Mouse (Mus musculus): Measurements from ENCODE around the gene Prrt2.

The Prrt2 gene

DNA sequence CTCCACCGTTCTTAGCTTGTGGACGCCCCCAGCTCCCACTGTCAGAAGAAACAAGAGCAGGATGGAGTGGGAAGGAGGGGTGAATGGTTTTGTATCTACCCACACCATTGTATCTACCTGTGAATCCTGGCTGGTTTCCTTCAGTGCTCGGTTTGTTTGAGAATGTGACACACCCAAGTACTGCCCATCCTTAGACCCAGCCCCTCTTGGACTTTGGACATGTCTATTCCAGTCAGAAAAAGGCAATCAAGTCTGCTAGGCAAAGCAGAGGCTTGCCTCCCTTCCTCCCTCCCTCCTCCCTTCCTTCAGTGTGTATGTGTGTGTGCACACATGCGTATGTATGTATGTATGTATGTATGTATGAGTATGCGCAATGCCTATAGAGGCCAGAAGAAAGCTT lies 17.4 kb downstream of the Prrt2 start:
- no peak for DNase-seq (ENCODE audit: low spot score in 2 of 2)

- no peak for DNase-seq (ENCODE audit: low spot score in 2 of 2)
These were observed 21.4 kb downstream of the Prrt2 start for GRCm38 (mm10) chr7:126999568-126999967.

- no peak for DNase-seq (ENCODE audit: low spot score in 2 of 2)
These were observed 24.6 kb downstream of the Prrt2 start for GRCm38 (mm10) chr7:126996449-126996848.

GRCm38 (mm10) chr7:126988816-126989215 lies 32.2 kb downstream of the Prrt2 start:
- no peak for DNase-seq (ENCODE audit: low spot score in 2 of 2)

DNA sequence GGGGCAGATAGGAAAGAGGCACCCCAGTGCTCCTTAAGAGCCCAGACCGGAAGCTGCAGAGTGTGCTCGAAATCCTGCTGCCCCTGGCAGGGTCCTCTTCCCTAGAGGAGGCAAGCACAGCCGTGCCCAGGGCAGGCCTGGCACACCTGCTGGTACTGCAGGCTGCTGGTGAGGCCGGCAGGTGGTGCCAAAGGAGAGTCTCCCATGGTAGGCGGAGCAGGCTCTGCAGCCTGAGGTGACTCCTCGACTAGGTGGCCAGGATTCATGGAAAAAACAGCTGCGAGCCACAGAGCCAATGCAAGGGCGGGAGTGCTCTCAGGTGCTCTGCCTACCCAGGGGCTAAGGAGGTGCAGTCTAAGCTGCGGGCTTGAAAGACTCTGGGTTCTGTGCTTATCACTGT lies 34.7 kb downstream of the Prrt2 start:
- DNase-seq (ENCODE audit: low spot score in 2 of 2) = no peak

DNA sequence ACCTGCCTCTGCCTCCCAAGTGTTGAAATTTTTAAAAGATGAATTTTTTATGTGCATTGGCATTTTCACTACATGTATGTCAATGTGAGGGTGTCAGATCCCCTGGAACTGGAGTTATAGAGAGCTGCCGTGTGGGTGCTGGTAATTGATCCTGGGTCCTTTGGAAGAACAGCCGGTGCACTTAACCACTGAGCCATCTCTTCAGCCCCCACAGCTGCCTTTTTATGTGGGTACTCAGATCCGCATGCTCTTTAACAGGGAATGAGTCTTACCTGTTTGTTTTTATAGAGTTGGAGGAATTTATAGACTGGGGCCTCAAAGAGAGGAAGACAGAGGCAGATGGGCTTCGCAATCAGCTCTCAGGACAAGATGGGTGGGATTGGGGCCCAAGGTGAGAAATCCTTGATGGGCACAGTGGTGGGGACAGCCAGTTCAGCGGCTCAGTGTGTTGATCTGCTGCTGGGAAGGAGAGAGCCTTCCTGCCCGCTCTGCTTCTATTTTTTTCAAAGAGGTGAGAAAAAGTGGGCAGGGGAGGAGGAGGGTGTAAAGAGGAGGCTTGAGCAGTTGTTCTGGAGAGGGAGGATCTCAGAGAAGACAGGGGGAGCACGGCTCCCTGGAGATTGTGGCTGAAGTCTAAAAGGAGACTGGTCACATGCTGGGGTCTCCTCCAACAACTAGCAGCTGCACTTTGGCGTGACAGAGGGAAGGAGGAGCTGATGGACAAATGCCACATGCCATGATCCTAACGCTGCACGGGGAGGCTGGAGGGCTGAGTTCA lies 36.2 kb downstream of the Prrt2 start:
- DNase-seq (ENCODE audit: low spot score in 2 of 2) = no peak

GRCm38 (mm10) chr7:126983113-126983512 lies 37.9 kb downstream of the Prrt2 start:
- DNase-seq (ENCODE audit: low spot score in 2 of 2) = no peak

DNA sequence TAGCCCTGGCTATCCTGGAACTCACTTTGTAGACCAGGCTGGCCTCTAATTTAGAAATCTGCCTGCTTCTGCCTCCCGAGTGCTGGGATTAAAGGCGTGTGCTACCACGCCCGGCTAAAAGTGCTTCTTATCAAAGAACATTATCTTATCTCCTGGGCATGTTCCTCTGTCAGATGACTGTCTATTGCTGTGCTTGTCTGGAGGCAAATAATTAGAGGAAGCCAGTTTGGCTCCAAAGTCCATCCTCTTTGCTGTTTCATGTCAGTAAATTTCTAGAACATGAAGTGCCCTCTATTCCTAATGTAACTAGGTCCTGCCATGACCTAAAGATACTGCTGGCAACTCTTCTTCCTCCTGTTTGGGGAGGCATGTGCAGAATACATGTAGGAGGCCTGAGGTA lies 39.0 kb downstream of the Prrt2 start:
- DNase-seq (ENCODE audit: low spot score in 2 of 2) = no peak

DNA sequence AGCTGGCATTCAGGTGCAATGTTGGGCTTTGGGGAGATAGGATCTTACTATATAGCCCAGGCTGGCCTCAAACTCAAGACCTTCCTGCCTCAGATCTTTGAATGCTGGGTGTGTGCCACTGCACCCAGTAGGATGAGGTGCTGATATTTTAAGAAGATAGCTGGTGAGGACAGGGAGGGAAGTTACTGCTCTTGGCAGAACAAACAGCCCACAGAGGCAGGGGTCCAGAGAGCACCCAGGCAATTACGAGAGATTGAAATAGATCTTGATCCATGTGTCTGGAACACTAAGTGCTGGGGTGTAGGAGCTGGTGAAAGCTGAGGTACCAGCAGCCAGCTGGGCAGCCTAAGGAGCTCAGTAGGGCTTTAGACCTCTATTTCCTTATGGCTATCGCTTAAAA lies 39.4 kb downstream of the Prrt2 start:
- no peak for DNase-seq (ENCODE audit: low spot score in 2 of 2)

GRCm38 (mm10) chr7:126978841-126979240 lies 42.2 kb downstream of the Prrt2 start:
- no peak for DNase-seq (ENCODE audit: low spot score in 2 of 2)

DNA sequence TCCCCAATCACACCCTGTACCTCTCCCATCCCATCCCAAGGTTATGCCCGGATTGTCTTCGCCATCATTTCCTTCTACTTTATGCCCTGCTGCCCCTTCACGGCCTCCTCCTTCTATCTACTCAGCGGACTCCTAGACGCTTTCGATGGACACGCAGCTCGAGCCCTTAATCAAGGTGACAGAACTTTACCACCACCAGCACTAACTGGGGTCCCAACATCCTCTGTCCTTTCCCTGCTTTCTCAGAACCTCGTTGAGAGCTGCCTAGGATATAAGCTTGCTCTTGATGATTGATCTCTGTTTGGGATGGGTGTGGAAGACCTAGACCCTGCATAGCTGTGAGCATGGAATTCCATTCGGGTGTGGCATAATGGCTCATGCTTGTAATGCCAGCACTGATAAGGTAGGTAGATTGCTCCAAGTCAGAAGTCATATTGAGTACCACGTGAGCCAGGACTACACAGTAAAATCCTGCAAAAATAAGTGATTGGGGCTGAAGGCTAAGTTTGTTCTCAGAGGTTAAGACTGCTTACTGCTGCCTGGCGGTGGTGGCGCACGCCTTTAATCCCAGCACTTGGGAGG lies 44.0 kb downstream of the Prrt2 start:
- DNase-seq (ENCODE audit: low spot score in 2 of 2) = no peak

GRCm38 (mm10) chr7:126975950-126976866 lies 44.8 kb downstream of the Prrt2 start, which contains the start of gene Cdiptos:
TSS of gene Cdiptos (minus strand) at chr7:126976098.
- peak; percentile 93 to 95 for DNase-seq (ENCODE audit: low spot score in 2 of 2)

DNA sequence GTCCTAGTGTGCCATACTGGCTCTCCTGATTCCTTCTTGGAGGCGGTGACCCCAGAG lies 45.3 kb downstream of the Prrt2 start, which contains the start of gene Cdipt:
Gene Cdipt, plus strand, starts transcription at position 22 of the 57 bp plus-strand sequence.
- DNase-seq (ENCODE audit: low spot score in 2 of 2) = no peak

DNA sequence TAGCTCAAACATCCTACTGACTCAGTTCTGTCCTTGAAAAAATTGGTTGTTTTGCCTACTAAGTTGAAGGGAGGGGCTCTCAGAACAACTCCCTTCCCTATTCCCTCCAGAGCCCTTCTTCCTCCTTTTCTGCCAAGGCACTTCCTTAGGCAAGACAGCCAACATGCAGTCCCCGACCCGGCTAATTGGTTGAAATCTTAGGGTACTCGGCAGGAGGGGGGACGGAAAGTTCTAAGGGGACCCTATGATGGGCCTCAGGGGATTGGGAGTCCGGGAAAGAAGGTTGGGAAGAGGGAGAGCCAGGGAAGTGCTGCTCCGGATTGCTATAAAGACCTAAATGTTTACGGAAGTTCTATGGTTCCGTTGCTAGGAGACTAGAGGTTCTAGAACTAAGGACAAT lies 45.5 kb downstream of the Prrt2 start:
- DNase-seq (ENCODE audit: low spot score in 2 of 2) = no peak
